Mouse (Mus musculus) liver, embryonic 15.5 days (tissue): ENCODE measurements around the gene Alpk1. TPM values are rescaled to one million over a fixed set of nuclear protein-coding genes. Genes with fewer than 3 reads are reported as not detected.

Source experiments
- ATAC-seq: fragments of 200-750 bp; cut with Nextera tagmentation; 2 replicates; pipeline ENCODE4 v1.8.0; 2017; ENCODE audit warnings: moderate number of reproducible peaks, mild to moderate bottlenecking, moderate library complexity; ENCODE audit not compliant: insufficient read depth
- H3K27ac ChIP-seq: fragments of 300-500 bp; sonication (generic); replicated peaks from 2 replicates; pipeline ENCODE4 v1.5.1; 2015; ENCODE audit warnings: mild to moderate bottlenecking, inconsistent platforms
- H3K27me3 ChIP-seq: fragments of 300-500 bp; sonication (generic); 2 replicates; pipeline ENCODE4 v1.6.1; 2015; ENCODE audit warnings: mild to moderate bottlenecking, inconsistent platforms
- H3K36me3 ChIP-seq: fragments of 300-500 bp; sonication (generic); replicated peaks from 2 replicates; pipeline ENCODE4 v1.6.1; 2015; ENCODE audit warnings: moderate library complexity, mild to moderate bottlenecking, inconsistent platforms
- H3K4me1 ChIP-seq: fragments of 300-500 bp; sonication (generic); replicated peaks from 2 replicates; pipeline ENCODE4 v1.6.1; 2015; ENCODE audit warnings: inconsistent platforms
- H3K4me2 ChIP-seq: fragments of 300-500 bp; sonication (generic); 2 replicates; pipeline ENCODE4 v1.6.1; 2015; ENCODE audit warnings: moderate library complexity, mild to moderate bottlenecking, inconsistent platforms
- H3K4me3 ChIP-seq: fragments of 300-500 bp; sonication (generic); replicated peaks from 2 replicates; pipeline ENCODE4 v1.5.1; 2015; ENCODE audit warnings: mild to moderate bottlenecking, inconsistent platforms
- H3K9ac ChIP-seq: fragments of 300-500 bp; sonication (generic); 2 replicates; pipeline ENCODE4 v1.6.1; 2015; ENCODE audit warnings: moderate library complexity, mild to moderate bottlenecking, inconsistent platforms
- H3K9me3 ChIP-seq: fragments of 300-500 bp; sonication (generic); replicated peaks from 2 replicates; pipeline ENCODE4 v1.6.1; 2016; ENCODE audit warnings: inconsistent platforms
- WGBS: fragments of 180-500 bp; shearing (Covaris S2); methylation state at CpG from one replicate; pipeline ENCODE4 v1.1.7; 2015; ENCODE audit warnings: mixed read lengths; ENCODE audit not compliant: insufficient replicate concordance; 5-methylcytosine and 5-hydroxymethylcytosine counted together
- polyA plus RNA-seq: library from polyadenylated mRNA; unstranded; fragments of >200 nt; fragmentation: Nextera tagmentation; extraction: Ambion mirVana; gene quantifications from 2 replicates; pipeline ENCODE4 v1.2.1, GENCODE M21; 2015

Gene Alpk1
- polyA plus RNA-seq, 1 experiment from 2014 or later = 0.62 TPM

- ATAC-seq = no peak
- H3K4me2 ChIP-seq = no peak overlapping the region
- WGBS = 84% methylated on average over 6 of the region's 6 CpGs
- H3K4me1 ChIP-seq = peaks cover 12% of the 10 kb centered on the region
- no peak overlapping the region for H3K9ac ChIP-seq
- H3K27me3 ChIP-seq = no peaks in the 10 kb centered on the region
- peaks cover 43% of the 10 kb centered on the region for H3K36me3 ChIP-seq
- H3K9me3 ChIP-seq = no peaks in the 10 kb centered on the region
- no peak overlapping the region for H3K4me3 ChIP-seq
- no peak overlapping the region for H3K27ac ChIP-seq
Observed at GRCm38 (mm10) chr3:127805991-127806390, 25.7 kb upstream of the Alpk1 start.

GRCm38 (mm10) chr3:127805071-127805470 is 24.7 kb upstream of the Alpk1 start:
- no peak for ATAC-seq
- Histone ChIP-seq H3K27ac (no peak overlapping the region), H3K4me1 (peaks cover 12% of the 10 kb centered on the region), H3K9me3 (no peaks in the 10 kb centered on the region), H3K36me3 (peaks cover 36% of the 10 kb centered on the region), H3K27me3 (no peaks in the 10 kb centered on the region), H3K4me2 (no peak overlapping the region), H3K4me3 (no peak overlapping the region), H3K9ac (no peak overlapping the region)
- WGBS = 87% methylated on average over 12 of the region's 12 CpGs

GRCm38 (mm10) chr3:127804439-127804838 is 24.1 kb upstream of the Alpk1 start:
- H3K36me3 ChIP-seq = peaks cover 33% of the 10 kb centered on the region
- H3K4me1 ChIP-seq = peaks cover 12% of the 10 kb centered on the region
- no peaks in the 10 kb centered on the region for H3K9me3 ChIP-seq
- no peak overlapping the region for H3K9ac ChIP-seq
- WGBS = 39% methylated on average over 4 of the region's 4 CpGs
- no peaks in the 10 kb centered on the region for H3K27me3 ChIP-seq
- H3K4me2 ChIP-seq = no peak overlapping the region
- no peak overlapping the region for H3K27ac ChIP-seq
- ATAC-seq = peak; percentile 54
- no peak overlapping the region for H3K4me3 ChIP-seq

- no peaks in the 10 kb centered on the region for H3K9me3 ChIP-seq
- WGBS = 40% methylated on average over 8 of the region's 8 CpGs
- peaks cover 30% of the 10 kb centered on the region for H3K36me3 ChIP-seq
- H3K9ac ChIP-seq = no peak overlapping the region
- H3K4me1 ChIP-seq = peaks cover 12% of the 10 kb centered on the region
- no peak for ATAC-seq
- peak overlapping the region; percentile 31 for H3K27ac ChIP-seq
- H3K4me3 ChIP-seq = no peak overlapping the region
- H3K4me2 ChIP-seq = no peak overlapping the region
- H3K27me3 ChIP-seq = no peaks in the 10 kb centered on the region
Observed at GRCm38 (mm10) chr3:127802814-127803213, 22.5 kb upstream of the Alpk1 start.

GRCm38 (mm10) chr3:127801162-127801561 is 20.8 kb upstream of the Alpk1 start:
- H3K9ac ChIP-seq = no peak overlapping the region
- WGBS = 79% methylated on average over 8 of the region's 8 CpGs
- ATAC-seq = no peak

GRCm38 (mm10) chr3:127796271-127796670 is 15.9 kb upstream of the Alpk1 start:
- no peaks in the 10 kb centered on the region for H3K27me3 ChIP-seq
- H3K4me3 ChIP-seq = no peak overlapping the region
- H3K27ac ChIP-seq = no peak overlapping the region
- H3K4me2 ChIP-seq = no peak overlapping the region
- H3K9me3 ChIP-seq = no peaks in the 10 kb centered on the region
- H3K36me3 ChIP-seq = peaks cover 51% of the 10 kb centered on the region
- peaks cover 21% of the 10 kb centered on the region for H3K4me1 ChIP-seq
- no peak overlapping the region for H3K9ac ChIP-seq
- ATAC-seq = no peak
- 91% methylated on average over 7 of the region's 7 CpGs for WGBS

More at GRCm38 (mm10) chr3:127801162-127801561, 20.8 kb upstream of the Alpk1 start:
- H3K4me2 ChIP-seq = no peak overlapping the region
- H3K4me1 ChIP-seq = peaks cover 12% of the 10 kb centered on the region
- H3K27me3 ChIP-seq = no peaks in the 10 kb centered on the region
- H3K9me3 ChIP-seq = no peaks in the 10 kb centered on the region
- no peak overlapping the region for H3K4me3 ChIP-seq
- no peak overlapping the region for H3K27ac ChIP-seq
- H3K36me3 ChIP-seq = peaks cover 33% of the 10 kb centered on the region

GRCm38 (mm10) chr3:127795762-127796161 is 15.4 kb upstream of the Alpk1 start:
- 92% methylated on average over 3 of the region's 3 CpGs for WGBS
- H3K36me3 ChIP-seq = peaks cover 51% of the 10 kb centered on the region
- ATAC-seq = no peak

GRCm38 (mm10) chr3:127793022-127793421 is 12.7 kb upstream of the Alpk1 start:
- Histone ChIP-seq H3K36me3 (peaks cover 35% of the 10 kb centered on the region), H3K4me1 (peaks cover 35% of the 10 kb centered on the region), H3K4me2 (peak overlapping the region; percentile 85), H3K27ac (peak overlapping the region; percentile 88; the same call in 1 of the 2 replicates), H3K9ac (no peak overlapping the region), H3K9me3 (no peaks in the 10 kb centered on the region), H3K27me3 (no peaks in the 10 kb centered on the region), H3K4me3 (peak overlapping the region; percentile 19; the same call in 1 of the 2 replicates)
- no peak for ATAC-seq
- 76% methylated on average over 7 of the region's 7 CpGs for WGBS

More at GRCm38 (mm10) chr3:127795762-127796161, 15.4 kb upstream of the Alpk1 start:
- H3K9ac ChIP-seq = no peak overlapping the region
- peaks cover 25% of the 10 kb centered on the region for H3K4me1 ChIP-seq
- no peak overlapping the region for H3K27ac ChIP-seq
- H3K4me3 ChIP-seq = no peak overlapping the region
- H3K4me2 ChIP-seq = no peak overlapping the region
- no peaks in the 10 kb centered on the region for H3K27me3 ChIP-seq
- no peaks in the 10 kb centered on the region for H3K9me3 ChIP-seq

- H3K9me3 ChIP-seq = no peaks in the 10 kb centered on the region
- H3K27ac ChIP-seq = peak overlapping the region; percentile 88
- H3K4me1 ChIP-seq = peaks cover 35% of the 10 kb centered on the region
- H3K9ac ChIP-seq = peak overlapping the region; percentile 80; the same call in 1 of the 2 replicates
- peak overlapping the region; percentile 74 for H3K4me3 ChIP-seq
- WGBS = 14% methylated on average over 4 of the region's 4 CpGs
- H3K4me2 ChIP-seq = peak overlapping the region; percentile 85
- H3K27me3 ChIP-seq = no peaks in the 10 kb centered on the region
- peaks cover 27% of the 10 kb centered on the region for H3K36me3 ChIP-seq
- peak; percentile 90 for ATAC-seq
Observed at GRCm38 (mm10) chr3:127791595-127792561, 11.6 kb upstream of the Alpk1 start.

- peak overlapping the region; percentile 74 for H3K4me3 ChIP-seq
- no peaks in the 10 kb centered on the region for H3K9me3 ChIP-seq
- under 1% methylated on average over 15 of the region's 15 CpGs for WGBS
- H3K27me3 ChIP-seq = no peaks in the 10 kb centered on the region
- peak overlapping the region; percentile 85 for H3K4me2 ChIP-seq
- H3K4me1 ChIP-seq = peaks cover 35% of the 10 kb centered on the region
- H3K36me3 ChIP-seq = peaks cover 19% of the 10 kb centered on the region
- peak overlapping the region; percentile 80 for H3K9ac ChIP-seq
- H3K27ac ChIP-seq = peak overlapping the region; percentile 88
- ATAC-seq = no peak
Observed at GRCm38 (mm10) chr3:127791056-127791483, 10.7 kb upstream of the Alpk1 start.

- H3K4me3 ChIP-seq = peak overlapping the region; percentile 74
- peaks cover 35% of the 10 kb centered on the region for H3K4me1 ChIP-seq
- H3K4me2 ChIP-seq = peak overlapping the region; percentile 85
- ATAC-seq = peak; percentile 29
- WGBS = under 1% methylated on average over 35 of the region's 36 CpGs
- peak overlapping the region; percentile 88 for H3K27ac ChIP-seq
- H3K36me3 ChIP-seq = peaks cover 14% of the 10 kb centered on the region
- H3K9me3 ChIP-seq = no peaks in the 10 kb centered on the region
- no peaks in the 10 kb centered on the region for H3K27me3 ChIP-seq
- H3K9ac ChIP-seq = peak overlapping the region; percentile 80
Observed at GRCm38 (mm10) chr3:127790234-127791055, 10.1 kb upstream of the Alpk1 start.
